Comparison of ENCODE assay signal across 8 mouse cellular contexts in the genomic region with DNA sequence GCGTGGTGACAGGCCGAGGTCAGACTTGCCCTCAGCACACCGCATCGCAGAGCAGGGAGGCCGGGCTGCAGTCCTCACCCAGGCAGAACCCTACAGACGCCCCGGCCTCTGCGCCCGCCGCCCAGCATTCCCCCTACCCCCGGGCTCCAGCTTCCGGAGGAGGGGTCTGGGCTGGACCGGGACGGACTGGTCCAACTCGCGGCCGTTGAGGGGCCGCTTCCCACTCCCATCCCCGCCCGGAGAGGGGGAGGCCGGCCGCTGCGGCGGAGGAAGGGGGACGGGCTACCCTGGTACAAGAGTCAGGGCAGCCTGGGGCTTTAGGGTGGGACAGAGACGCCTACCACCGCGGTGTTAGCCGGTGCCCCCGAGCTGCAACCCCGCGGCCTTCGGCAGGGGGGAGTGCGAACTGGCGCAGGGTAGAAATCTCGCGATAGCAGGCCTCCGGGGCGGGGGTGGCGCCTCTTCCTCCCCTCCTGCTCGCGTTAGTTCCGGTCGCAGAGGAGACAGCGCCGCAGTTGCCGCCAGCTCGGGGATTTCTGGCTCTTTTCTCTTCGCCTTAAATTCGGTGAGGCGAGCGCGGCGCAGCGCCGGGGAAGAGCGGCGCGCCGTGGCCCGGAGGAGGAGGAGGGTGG. TPM values are rescaled to one million over a fixed set of nuclear protein-coding genes. Genes with fewer than 3 reads are reported as not detected.
DNase-seq lines count a peak whose midpoint lies in the region; ATAC-seq lines count a peak whose summit lies in the region.

A gene (plus strand): TSS at position 247 of the 632 bp plus-strand sequence.

- no peaks in the 10 kb centered on the region for H3K27me3 ChIP-seq in forebrain, embryonic 14.5 days (replicated peaks; ENCODE audit: control insufficient read depth, insufficient read depth, low read length)
- no peaks in the 10 kb centered on the region for H3K27me3 ChIP-seq in neural tube, embryonic 15.5 days (replicated peaks)

- intact Hi-C loops in heart, postnatal 14 days (cut with DNase I) = loop anchor here (5.0 to 10.0 kb wide), 2 partner anchors 95 to 988 kb away; a partner anchor contains a TSS

- peak within 1 kb of the TSS; percentile 86 for H3K4me2 ChIP-seq in forebrain, embryonic 14.5 days (ENCODE audit: low read length)
- H3K4me2 ChIP-seq in neural tube, embryonic 15.5 days = peak within 1 kb of the TSS; percentile 72

- 0% methylated on average over 47 of the region's 61 CpGs for WGBS in forebrain, embryonic 14.5 days
- 0% methylated on average over 40 of the region's 61 CpGs for WGBS in neural tube, embryonic 15.5 days

- peak; percentile 95 for DNase-seq in ES-CJ7 (ENCODE audit: low read depth, low spot score)
- DNase-seq in cerebellum, adult 11 months = peak; percentile 90
- DNase-seq in forebrain, embryonic 14.5 days (ENCODE audit: low spot score) = peak; percentile 96
- DNase-seq in heart, postnatal 14 days = peak; percentile 95
- peak; percentile 92 for DNase-seq in layer of hippocampus, adult 11-12 months (ENCODE audit: low spot score)
- peak; percentile 93 to 94 for DNase-seq in lung, adult 18-20 months
- DNase-seq in testis, postnatal 14 days (ENCODE audit: low spot score) = peak; percentile 95

- peaks cover 31% of the 10 kb centered on the region for H3K36me3 ChIP-seq in forebrain, embryonic 14.5 days (ENCODE audit: control insufficient read depth, insufficient read depth, low read length)
- peaks cover 28% of the 10 kb centered on the region for H3K36me3 ChIP-seq in neural tube, embryonic 15.5 days

- H3K9me3 ChIP-seq in forebrain, embryonic 14.5 days (replicated peaks; ENCODE audit: control insufficient read depth, low read length) = no peaks in the 10 kb centered on the region
- H3K9me3 ChIP-seq in neural tube, embryonic 15.5 days (replicated peaks) = no peaks in the 10 kb centered on the region

- peaks cover 11% of the 10 kb centered on the region for H3K4me1 ChIP-seq in forebrain, embryonic 14.5 days (ENCODE audit: control insufficient read depth, insufficient read depth, low read length)
- peaks cover 25% of the 10 kb centered on the region for H3K4me1 ChIP-seq in neural tube, embryonic 15.5 days

- ATAC-seq in forebrain, embryonic 14.5 days = peak; percentile 98
- ATAC-seq in neural tube, embryonic 15.5 days (ENCODE audit: low FRiP score) = peak; percentile 98

- H3K9ac ChIP-seq in forebrain, embryonic 14.5 days (ENCODE audit: low read length) = peak within 1 kb of the TSS; percentile 98
- H3K9ac ChIP-seq in neural tube, embryonic 15.5 days (replicated peaks) = peak within 1 kb of the TSS; percentile 98

- peak within 1 kb of the TSS; percentile 97 for H3K4me3 ChIP-seq in forebrain, embryonic 14.5 days (ENCODE audit: low read depth, low read length)
- peak within 1 kb of the TSS; percentile 94 for H3K4me3 ChIP-seq in neural tube, embryonic 15.5 days (replicated peaks)

- H3K27ac ChIP-seq in forebrain, embryonic 14.5 days (ENCODE audit: low read depth, low read length) = peak within 1 kb of the TSS; percentile 98
- H3K27ac ChIP-seq in neural tube, embryonic 15.5 days (replicated peaks) = peak within 1 kb of the TSS; percentile 100

RNA-seq across cellular contexts. Expression of the gene that starts here (rescaled TPM):
- polyA plus RNA-seq in forebrain, embryonic 14.5 days (2014; fragmentation: Nextera tagmentation; extraction: Ambion mirVana) = 443 and 469 TPM in 2 replicates
- 10 to 100 TPM; 74.3 to 83.6 TPM for total RNA-seq in heart, postnatal 14 days (2021)
- polyA plus RNA-seq in neural tube, embryonic 15.5 days (2015; fragmentation: Nextera tagmentation; extraction: Ambion mirVana) = 300 and 314 TPM in 2 replicates

Comparison
In these comparisons a context has a peak if more than half of its experiments do, and no peak if none do; other contexts are left out.
1. Peak in every context shown above with its lines: DNase-seq, ATAC-seq, H3K4me3 ChIP-seq and H3K27ac ChIP-seq.